Mouse (Mus musculus): ENCODE data around the gene Vwa3a. TPM values are rescaled to one million over a fixed set of nuclear protein-coding genes. Genes with fewer than 3 reads are reported as not detected.

Vwa3a gene
- polyA plus RNA-seq, 1 experiment from 2014 or later: 0.24 TPM

DNA sequence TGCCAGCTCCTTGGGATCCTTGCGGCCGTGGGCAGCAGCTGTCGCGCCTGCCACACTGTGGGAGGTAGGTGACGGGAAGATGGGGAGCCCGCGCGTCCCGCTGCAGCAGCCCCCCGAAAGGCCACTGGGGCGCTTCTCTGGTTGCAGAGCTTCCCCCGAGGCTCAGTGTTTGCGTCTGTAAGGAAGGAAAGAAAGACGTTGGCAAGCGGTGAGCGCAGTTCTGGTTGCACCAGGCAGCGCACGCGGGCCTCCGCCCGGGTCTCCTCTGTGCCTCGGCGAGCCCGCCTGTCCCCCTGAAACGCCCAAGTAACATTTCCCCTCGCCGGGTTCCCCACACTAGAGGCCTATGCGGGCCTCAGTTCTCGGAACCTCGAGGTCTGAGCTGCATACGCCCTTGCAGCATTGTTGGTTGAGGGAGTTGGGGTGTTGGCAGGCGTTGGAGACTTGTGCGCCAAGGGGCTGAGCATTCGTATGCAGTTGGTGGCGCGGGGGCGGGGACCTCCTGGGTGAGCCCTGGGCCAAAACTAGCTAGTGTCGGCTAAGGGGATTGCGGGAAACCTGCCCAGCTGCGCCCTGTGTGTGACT lies 104.0 kb downstream of the Vwa3a start:
- H3K9me3 ChIP-seq: no peaks in the 10 kb centered on the region
- peak overlapping the region; percentile 80 for H3K4me3 ChIP-seq (replicated peaks)
- H3K36me3 ChIP-seq: no peaks in the 10 kb centered on the region
- H3K27ac ChIP-seq: peak overlapping the region; percentile 99
- H3K9ac ChIP-seq: peak overlapping the region; percentile 94
- peak overlapping the region; percentile 80 for H3K4me2 ChIP-seq (replicated peaks)
- under 1% methylated on average over 40 of the region's 40 CpGs for WGBS
- peak; percentile 72 for ATAC-seq
- H3K27me3 ChIP-seq (replicated peaks): no peaks in the 10 kb centered on the region
- peaks cover 13% of the 10 kb centered on the region; the same call in 1 of the 2 replicates for H3K4me1 ChIP-seq (replicated peaks)

GRCm38 (mm10) chr7:120843852-120844435 lies 104.8 kb downstream of the Vwa3a start:
- ATAC-seq: peak; percentile 5
- WGBS: 5% methylated on average over 16 of the region's 16 CpGs
- Histone ChIP-seq H3K4me3 (replicated peaks) (peak overlapping the region; percentile 80), H3K9me3 (no peaks in the 10 kb centered on the region), H3K4me1 (replicated peaks) (peaks cover 15% of the 10 kb centered on the region; the same call in 1 of the 2 replicates), H3K4me2 (replicated peaks) (peak overlapping the region; percentile 80), H3K27me3 (replicated peaks) (no peaks in the 10 kb centered on the region), H3K27ac (peak overlapping the region; percentile 99), H3K36me3 (no peaks in the 10 kb centered on the region), H3K9ac (peak overlapping the region; percentile 94)

GRCm38 (mm10) chr7:120844689-120845088 lies 105.6 kb downstream of the Vwa3a start:
- no peak for ATAC-seq
- Histone ChIP-seq H3K36me3 (no peaks in the 10 kb centered on the region), H3K4me1 (replicated peaks) (peaks cover 16% of the 10 kb centered on the region; the same call in 1 of the 2 replicates), H3K4me2 (replicated peaks) (peak overlapping the region; percentile 80), H3K9me3 (no peaks in the 10 kb centered on the region), H3K27ac (no peak overlapping the region), H3K27me3 (replicated peaks) (no peaks in the 10 kb centered on the region), H3K4me3 (replicated peaks) (peak overlapping the region; percentile 80), H3K9ac (peak overlapping the region; percentile 94)
- WGBS: 44% methylated on average over 9 of the region's 9 CpGs

GRCm38 (mm10) chr7:120848831-120849512 lies 109.9 kb downstream of the Vwa3a start:
- Histone ChIP-seq H3K9ac (no peak overlapping the region), H3K36me3 (no peaks in the 10 kb centered on the region), H3K27me3 (replicated peaks) (no peaks in the 10 kb centered on the region), H3K9me3 (no peaks in the 10 kb centered on the region), H3K27ac (no peak overlapping the region), H3K4me2 (replicated peaks) (no peak overlapping the region), H3K4me1 (replicated peaks) (peaks cover 24% of the 10 kb centered on the region), H3K4me3 (replicated peaks) (no peak overlapping the region)
- peak; percentile 71 for ATAC-seq
- 72% methylated on average over 3 of the region's 3 CpGs for WGBS

- Histone ChIP-seq H3K4me3 (replicated peaks) (no peak overlapping the region), H3K27me3 (replicated peaks) (no peaks in the 10 kb centered on the region), H3K4me2 (replicated peaks) (no peak overlapping the region), H3K4me1 (replicated peaks) (peaks cover 13% of the 10 kb centered on the region), H3K36me3 (no peaks in the 10 kb centered on the region), H3K9ac (no peak overlapping the region), H3K9me3 (no peaks in the 10 kb centered on the region), H3K27ac (no peak overlapping the region)
- no peak for ATAC-seq
- WGBS: 84% methylated on average over 3 of the region's 3 CpGs
Measured at GRCm38 (mm10) chr7:120850165-120850564, 111.0 kb downstream of the Vwa3a start.

Other genes with a start within 250 kb of the Vwa3a start
- 295 and 299 TPM in 2 replicates for gene Uqcrc2, start 104.1 kb upstream of the Vwa3a start, polyA plus RNA-seq (2015; fragmentation: Nextera tagmentation; extraction: Ambion mirVana)
- 0.35 and 0.39 TPM in 2 replicates for gene Pdzd9, start 69.0 kb upstream of the Vwa3a start, polyA plus RNA-seq (2015; fragmentation: Nextera tagmentation; extraction: Ambion mirVana)
- gene Mosmo, start 61.7 kb upstream of the Vwa3a start, polyA plus RNA-seq (2015; fragmentation: Nextera tagmentation; extraction: Ambion mirVana): 10.4 and 11.0 TPM in 2 replicates
- not detected in 2 replicates for gene Gm5737, start 73.0 kb downstream of the Vwa3a start, polyA plus RNA-seq (2015; fragmentation: Nextera tagmentation; extraction: Ambion mirVana)
- gene Eef2k, start 103.5 kb downstream of the Vwa3a start, polyA plus RNA-seq (2015; fragmentation: Nextera tagmentation; extraction: Ambion mirVana): 44.4 and 47.2 TPM in 2 replicates
- gene Polr3e, start 178.4 kb downstream of the Vwa3a start, polyA plus RNA-seq (2015; fragmentation: Nextera tagmentation; extraction: Ambion mirVana): 40.3 and 41.5 TPM in 2 replicates
- 13.1 and 15.7 TPM in 2 replicates for gene Cdr2, start 243.0 kb downstream of the Vwa3a start, polyA plus RNA-seq (2015; fragmentation: Nextera tagmentation; extraction: Ambion mirVana)
- 0.15 and 0.60 TPM in 2 replicates for gene Mfsd13b, start 243.2 kb downstream of the Vwa3a start, polyA plus RNA-seq (2015; fragmentation: Nextera tagmentation; extraction: Ambion mirVana)

All from intestine, embryonic 15.5 days (tissue).